Mouse (Mus musculus) megakaryocyte-erythroid progenitor cell, adult 5-6 weeks (primary cell): ENCODE measurements around the gene Washc2. TPM values are rescaled to one million over a fixed set of nuclear protein-coding genes. Genes with fewer than 3 reads are reported as not detected.

Experiments
- total RNA-seq, 2 experiments: library from RNA; stranded (forward) in 1 of 2; stranded (reverse) in 1 of 2; fragments of 200-1000, 215-1000 nt in 1 of 2; fragments of >200 nt in 1 of 2; fragmentation: Nextera tagmentation in 1 of 2; gene quantifications; 2 replicates each; pipeline ENCODE4 v1.2.3; 2014 to 2017

Washc2 gene
- total RNA-seq, 2 experiments from 2014 or later = 35.8 to 39.7 TPM

Other genes starting within 250 kb of the Washc2 start
- gene Plxnd1, start 213.0 kb upstream of the Washc2 start, total RNA-seq (2014; fragmentation: Nextera tagmentation) = 0.72 and 1.6 TPM in 2 replicates
- 0.11 and 1.4 TPM in 2 replicates for gene Plxnd1, start 213.0 kb upstream of the Washc2 start, total RNA-seq (2017)
- 9.1 and 12.1 TPM in 2 replicates for gene Tmcc1, start 14.6 kb upstream of the Washc2 start, total RNA-seq (2014; fragmentation: Nextera tagmentation)
- gene Tmcc1, start 14.6 kb upstream of the Washc2 start, total RNA-seq (2017) = 9.1 and 9.8 TPM in 2 replicates
- gene Zfand4, start 56.2 kb downstream of the Washc2 start, total RNA-seq (2014; fragmentation: Nextera tagmentation) = 20.2 and 32.4 TPM in 2 replicates
- 17.8 and 23.2 TPM in 2 replicates for gene Zfand4, start 56.2 kb downstream of the Washc2 start, total RNA-seq (2017)
- gene March8, start 130.0 kb downstream of the Washc2 start, total RNA-seq (2014; fragmentation: Nextera tagmentation) = 48.1 and 51.8 TPM in 2 replicates
- 47.0 and 51.0 TPM in 2 replicates for gene March8, start 130.0 kb downstream of the Washc2 start, total RNA-seq (2017)